Mouse (Mus musculus): ENCODE data around the gene Tsc2. TPM values are rescaled to one million over a fixed set of nuclear protein-coding genes. Genes with fewer than 3 reads are reported as not detected.

The Tsc2 gene
- total RNA-seq, 2 experiments from 2014 or later, result 28.4 to 49.0 TPM

- no peak for ATAC-seq (replicated peaks; ENCODE audit: low FRiP score, poor library complexity, severe bottlenecking)
Measured at GRCm38 (mm10) chr17:24583599-24584460, 48.6 kb downstream of the Tsc2 start.

DNA sequence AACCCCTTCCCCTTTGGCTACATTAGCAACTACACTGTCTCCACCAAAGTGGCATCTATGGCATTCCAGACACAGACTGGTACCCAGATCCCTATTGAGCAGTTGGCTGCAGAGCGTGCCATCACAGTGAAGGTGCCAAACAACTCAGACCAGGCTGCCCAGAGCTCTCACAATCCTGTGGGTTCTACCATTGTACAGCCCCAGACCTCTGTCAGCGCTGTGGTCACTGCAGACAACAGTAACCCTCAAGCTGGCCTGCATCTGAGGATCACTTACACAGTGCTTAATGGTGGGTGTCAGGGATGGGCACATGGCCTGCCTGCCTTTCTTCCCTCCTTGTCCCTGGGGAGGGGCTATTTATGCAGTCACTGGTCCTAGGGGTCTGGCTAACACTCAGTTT lies 52.1 kb downstream of the Tsc2 start:
- no peak for ATAC-seq (replicated peaks; ENCODE audit: low FRiP score, poor library complexity, severe bottlenecking)

DNA sequence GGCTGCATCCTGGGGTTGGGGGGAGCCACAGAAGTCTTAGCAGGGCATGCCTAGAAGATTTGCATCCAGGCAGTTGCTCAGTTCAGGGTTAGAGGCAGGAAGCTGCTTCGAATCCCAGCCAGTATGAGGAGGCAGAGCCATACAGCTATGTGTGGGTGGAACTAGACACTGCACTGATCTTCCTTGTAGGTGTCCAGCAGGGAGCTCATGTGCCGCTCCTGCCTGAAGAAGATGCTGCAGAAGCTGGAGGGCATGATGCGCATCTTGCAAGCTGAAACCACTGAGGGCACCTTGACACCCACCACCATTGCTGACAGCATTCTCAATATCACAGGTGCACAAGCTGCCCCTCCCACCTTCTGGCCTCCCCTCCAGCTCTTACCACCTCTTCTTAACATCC lies 52.9 kb downstream of the Tsc2 start:
- no peak for ATAC-seq (replicated peaks; ENCODE audit: low FRiP score, poor library complexity, severe bottlenecking)

- no peak for ATAC-seq (replicated peaks; ENCODE audit: low FRiP score, poor library complexity, severe bottlenecking)
Measured at GRCm38 (mm10) chr17:24573811-24574210, 58.6 kb downstream of the Tsc2 start.

GRCm38 (mm10) chr17:24572651-24573245 lies 59.7 kb downstream of the Tsc2 start:
- no peak for ATAC-seq (replicated peaks; ENCODE audit: low FRiP score, poor library complexity, severe bottlenecking)

DNA sequence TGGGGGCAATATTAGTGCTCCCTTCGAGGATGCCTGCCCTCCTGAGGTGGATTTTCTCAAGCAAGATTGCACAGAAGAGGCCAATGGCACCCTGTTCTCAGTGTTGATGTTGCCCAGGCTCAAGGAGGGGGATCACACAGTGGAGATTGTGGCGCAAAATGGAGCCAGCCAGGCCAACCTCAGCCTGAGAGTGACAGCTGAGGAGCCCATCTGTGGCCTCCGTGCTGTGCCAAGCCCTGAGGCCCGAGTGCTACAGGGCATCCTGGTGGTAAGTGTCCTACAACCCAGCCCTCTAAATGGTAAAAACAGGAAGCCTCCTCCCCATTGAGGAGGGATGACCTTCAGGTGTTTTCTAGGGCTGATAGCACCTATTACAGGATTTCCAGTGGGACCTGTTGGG lies 62.6 kb downstream of the Tsc2 start:
- no peak for ATAC-seq (replicated peaks; ENCODE audit: low FRiP score, poor library complexity, severe bottlenecking)

GRCm38 (mm10) chr17:24567034-24567779 lies 65.2 kb downstream of the Tsc2 start:
- ATAC-seq (replicated peaks; ENCODE audit: low FRiP score, poor library complexity, severe bottlenecking), result peak; percentile 85

DNA sequence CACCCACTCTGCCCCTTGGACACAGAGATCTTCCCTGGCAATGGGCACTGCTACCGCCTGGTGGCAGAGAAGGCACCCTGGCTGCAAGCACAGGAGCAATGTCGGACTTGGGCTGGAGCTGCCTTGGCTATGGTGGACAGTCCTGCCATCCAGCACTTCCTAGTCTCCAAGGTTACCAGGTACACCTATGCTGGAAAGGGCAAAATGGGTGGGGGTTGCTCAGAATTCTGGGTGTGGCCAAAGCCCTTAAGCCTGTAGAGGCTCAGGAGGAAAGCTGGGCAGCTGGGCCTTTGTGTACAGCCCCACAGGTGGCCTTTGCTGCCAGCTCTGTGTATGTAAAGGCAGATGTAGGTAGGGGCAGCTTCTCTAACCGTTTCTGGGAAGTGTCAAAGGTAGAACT lies 66.6 kb downstream of the Tsc2 start:
- ATAC-seq (replicated peaks; ENCODE audit: low FRiP score, poor library complexity, severe bottlenecking), result no peak

DNA sequence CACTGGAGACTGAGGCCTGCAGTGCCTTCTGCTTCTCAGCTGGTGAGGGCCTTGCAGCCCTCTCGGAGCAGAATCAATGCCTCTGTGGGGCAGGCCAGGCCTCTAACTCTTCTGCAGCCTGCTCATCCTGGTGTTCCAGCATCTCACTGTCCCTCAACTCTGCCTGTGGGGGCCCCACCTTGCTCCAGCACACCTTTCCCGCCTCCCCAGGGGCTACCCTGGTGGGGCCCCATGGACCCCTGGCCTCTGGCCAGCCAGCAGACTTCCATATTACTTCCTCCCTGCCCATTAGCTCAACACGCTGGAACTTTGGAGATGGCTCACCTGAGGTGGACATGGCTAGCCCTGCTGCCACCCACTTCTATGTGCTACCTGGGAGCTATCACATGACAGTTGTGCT lies 67.3 kb downstream of the Tsc2 start:
- no peak for ATAC-seq (replicated peaks; ENCODE audit: low FRiP score, poor library complexity, severe bottlenecking)

- ATAC-seq (replicated peaks; ENCODE audit: low FRiP score, poor library complexity, severe bottlenecking), result no peak
Measured at GRCm38 (mm10) chr17:24564422-24564821, 68.0 kb downstream of the Tsc2 start.

- ATAC-seq (replicated peaks; ENCODE audit: low FRiP score, poor library complexity, severe bottlenecking), result no peak
Measured at GRCm38 (mm10) chr17:24563638-24564037, 68.8 kb downstream of the Tsc2 start.

DNA sequence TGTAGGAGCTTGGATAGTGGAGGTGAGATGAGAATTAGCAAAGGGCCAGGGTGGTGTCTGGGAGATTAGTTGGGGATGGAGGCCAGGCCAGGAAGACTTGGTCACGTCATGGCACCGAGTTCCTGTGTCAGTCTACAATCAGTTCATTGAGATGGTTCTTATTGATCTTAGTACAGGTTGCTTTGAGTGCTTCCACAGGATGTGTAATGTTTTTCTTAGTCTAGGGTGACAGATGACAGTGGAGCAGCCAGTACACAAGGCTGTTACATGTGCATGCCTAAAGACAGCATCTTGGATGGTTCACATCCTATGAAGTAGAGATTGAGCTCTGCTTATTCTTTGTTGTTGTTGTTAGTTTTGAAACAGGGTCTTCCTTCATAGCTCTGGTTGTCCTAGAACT lies 70.8 kb downstream of the Tsc2 start:
- no peak for ATAC-seq (replicated peaks; ENCODE audit: low FRiP score, poor library complexity, severe bottlenecking)

- ATAC-seq (replicated peaks; ENCODE audit: low FRiP score, poor library complexity, severe bottlenecking), result no peak
Measured at GRCm38 (mm10) chr17:24560301-24561028, 72.0 kb downstream of the Tsc2 start.

GRCm38 (mm10) chr17:24559146-24559545 lies 73.3 kb downstream of the Tsc2 start:
- no peak for ATAC-seq (replicated peaks; ENCODE audit: low FRiP score, poor library complexity, severe bottlenecking)

DNA sequence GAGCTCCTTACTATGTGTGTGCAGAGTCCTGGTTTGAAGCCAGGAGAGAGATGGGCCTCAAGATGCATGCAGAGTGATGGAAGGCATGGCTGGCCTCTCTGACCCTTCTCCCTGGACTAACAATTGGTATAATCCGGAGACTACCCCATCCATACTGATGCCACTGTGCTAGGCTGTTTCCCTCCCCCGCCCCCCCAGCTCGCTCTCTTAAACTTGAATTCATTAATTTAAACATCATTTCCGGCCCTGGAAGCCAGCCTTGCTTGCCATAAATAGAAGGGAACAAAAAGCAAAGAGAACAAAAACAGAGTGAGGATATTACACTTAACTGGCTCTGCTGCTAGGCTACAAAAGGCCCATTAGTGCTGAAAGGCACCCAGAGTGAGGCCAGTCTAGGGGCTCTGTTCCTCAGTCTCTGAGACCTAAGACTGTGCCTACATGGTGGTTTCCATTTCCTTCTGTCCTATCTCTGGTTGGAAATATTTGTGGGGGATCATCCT lies 73.8 kb downstream of the Tsc2 start:
- ATAC-seq (replicated peaks; ENCODE audit: low FRiP score, poor library complexity, severe bottlenecking), result no peak

DNA sequence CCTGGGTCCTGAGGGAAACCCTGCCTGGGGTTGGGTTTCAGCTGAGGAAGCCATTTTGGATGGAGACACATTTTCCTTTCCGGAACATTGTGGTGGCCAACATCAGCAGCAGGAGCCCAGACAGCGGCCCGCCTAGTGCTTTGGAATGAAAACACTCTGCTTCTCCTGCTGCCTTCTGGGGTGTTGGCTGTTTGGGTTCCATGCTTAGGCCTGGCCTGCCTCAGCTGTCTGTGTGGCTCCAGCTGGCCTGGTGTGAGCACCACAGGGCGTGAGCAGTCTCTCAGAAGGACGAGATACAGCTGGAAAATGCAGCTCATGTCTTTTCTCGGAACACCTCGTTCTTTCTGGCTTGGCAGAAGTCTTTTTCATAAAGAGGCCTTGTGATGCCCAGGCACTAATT lies 75.3 kb downstream of the Tsc2 start:
- ATAC-seq (replicated peaks; ENCODE audit: low FRiP score, poor library complexity, severe bottlenecking), result no peak

DNA sequence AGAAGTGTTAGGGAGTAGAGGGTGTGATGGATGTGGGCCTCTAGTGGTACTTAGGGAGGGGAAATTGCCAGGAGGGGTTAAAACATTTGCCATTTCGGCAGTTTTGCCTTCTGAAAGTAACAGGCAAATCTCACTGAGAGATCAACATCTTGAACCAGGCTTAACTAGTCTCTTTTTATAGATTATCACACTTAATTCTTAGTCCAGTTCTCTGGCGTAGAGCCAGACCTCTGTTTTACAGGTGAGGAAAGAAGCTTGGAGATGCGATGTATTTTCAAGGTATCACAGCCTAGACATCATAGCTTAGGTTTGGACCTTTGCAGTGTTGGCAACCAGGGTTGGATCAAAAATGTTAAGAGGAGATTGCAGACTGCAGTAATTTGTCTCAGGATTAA lies 81.4 kb downstream of the Tsc2 start:
- ATAC-seq (replicated peaks; ENCODE audit: low FRiP score, poor library complexity, severe bottlenecking), result no peak

GRCm38 (mm10) chr17:24550416-24551049 lies 81.9 kb downstream of the Tsc2 start:
- peak; percentile 71 for ATAC-seq (replicated peaks; ENCODE audit: low FRiP score, poor library complexity, severe bottlenecking)

DNA sequence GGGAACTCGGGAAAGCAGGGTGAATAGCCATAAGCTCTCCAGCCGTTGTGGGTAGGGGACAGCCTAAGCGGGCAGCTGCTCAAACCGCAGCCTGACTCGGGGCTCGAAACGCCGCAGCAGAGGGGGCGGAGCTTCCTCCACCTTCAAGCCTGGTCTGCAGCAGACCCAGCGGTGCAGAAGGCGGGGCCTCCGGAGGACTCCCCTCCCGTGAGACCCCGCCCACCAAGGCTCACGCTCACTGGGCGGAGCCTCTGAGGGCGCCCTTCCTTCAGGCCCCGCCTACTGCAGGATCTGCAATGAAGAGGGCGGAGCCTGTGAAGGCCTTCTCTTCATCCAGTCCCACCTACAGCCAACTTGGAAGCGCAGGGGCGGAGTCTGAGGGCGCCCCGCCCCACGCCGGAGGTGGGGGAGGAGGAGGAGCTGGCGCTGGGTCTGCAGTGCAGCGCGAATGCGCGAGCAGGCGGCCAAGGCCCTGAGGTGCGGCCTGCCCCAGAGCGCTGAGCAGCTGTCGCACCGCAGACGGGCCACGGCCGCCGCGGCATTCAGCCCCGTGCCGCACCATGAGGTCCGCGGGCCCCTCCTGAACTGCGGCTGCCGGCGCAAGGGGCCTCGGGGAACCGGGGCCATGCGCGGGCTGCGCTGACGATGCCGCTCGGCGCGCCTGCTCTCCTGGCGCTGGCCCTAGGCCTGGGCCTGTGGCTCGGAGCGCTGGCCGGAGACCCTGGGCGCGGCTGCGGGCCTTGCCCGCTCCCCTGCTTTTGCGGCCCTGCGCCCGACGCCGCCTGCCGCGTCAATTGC lies 82.6 kb downstream of the Tsc2 start, which contains the start of gene Pkd1:
Pkd1 (plus strand) TSS at position 217 of the 798 bp plus-strand sequence.
- ATAC-seq (replicated peaks; ENCODE audit: low FRiP score, poor library complexity, severe bottlenecking), result peak; percentile 85

Data from erythroid progenitor cell, adult 5-6 weeks (primary cell).